Mouse (Mus musculus): ENCODE data around the gene Fbxo3.
"Not testable (repeated sequence)": the region's sequence is repeated elsewhere in the genome, so short reads cannot be mapped to it uniquely, and the experiment has no call there.

Fbxo3 gene

DNA sequence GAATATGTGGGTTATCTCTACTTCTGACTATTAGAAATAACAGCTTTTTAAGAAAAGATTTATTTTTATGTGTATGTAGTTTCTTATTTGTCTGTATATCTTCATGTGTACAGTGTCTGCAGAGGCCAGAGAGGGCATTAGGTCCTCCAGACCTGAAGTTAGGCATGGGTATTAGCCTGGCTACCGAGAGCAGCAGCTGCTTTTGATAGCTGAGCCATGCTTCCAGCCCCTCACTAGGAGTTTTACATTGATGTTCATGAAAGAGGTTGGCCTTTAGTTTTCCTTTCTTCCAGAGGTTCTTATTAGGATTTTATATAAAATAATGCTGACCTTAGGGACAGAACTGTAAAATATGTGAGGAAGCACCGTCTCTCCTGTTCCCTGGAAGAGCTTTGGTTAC is 10.7 kb downstream of the Fbxo3 start:
- no peak for DNase-seq

DNA sequence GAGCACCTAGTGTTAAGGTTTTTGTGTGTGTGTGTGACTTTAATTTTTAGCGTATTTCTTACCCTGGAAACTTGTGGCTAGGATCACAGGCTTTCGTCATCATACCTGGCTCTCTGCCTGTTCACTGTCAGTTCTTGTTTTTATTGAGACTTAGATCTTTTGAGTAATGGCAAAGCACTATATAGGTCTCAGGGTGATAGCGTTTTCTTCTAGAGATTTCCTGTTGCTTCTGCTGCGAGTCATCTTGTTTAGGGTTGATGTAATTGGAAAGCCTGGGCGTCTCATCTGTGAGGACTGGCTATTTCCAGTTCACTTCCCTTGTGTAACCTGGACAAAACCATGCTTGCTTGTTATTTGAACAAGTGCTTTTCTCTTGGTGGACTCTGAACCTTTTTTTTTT is 14.1 kb downstream of the Fbxo3 start:
- no peak for DNase-seq

DNA sequence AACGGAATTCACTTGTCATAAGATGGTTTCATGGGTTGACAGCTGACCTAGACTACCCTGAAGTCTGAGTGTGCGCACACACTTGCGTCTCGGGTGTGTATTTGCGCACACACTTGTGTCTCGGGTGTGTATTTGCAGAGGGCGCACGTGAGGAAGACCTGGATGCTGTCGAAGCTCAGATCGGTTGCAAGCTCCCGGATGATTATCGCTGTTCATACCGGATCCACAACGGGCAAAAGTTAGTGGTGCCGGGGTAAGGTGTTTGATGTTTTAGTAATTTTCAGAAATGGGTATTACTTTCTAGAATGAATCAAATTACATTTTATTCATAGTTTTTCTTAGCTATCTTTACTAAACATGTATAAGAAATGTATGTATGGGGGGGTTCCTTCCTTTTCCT is 15.2 kb downstream of the Fbxo3 start:
- DNase-seq = no peak

DNA sequence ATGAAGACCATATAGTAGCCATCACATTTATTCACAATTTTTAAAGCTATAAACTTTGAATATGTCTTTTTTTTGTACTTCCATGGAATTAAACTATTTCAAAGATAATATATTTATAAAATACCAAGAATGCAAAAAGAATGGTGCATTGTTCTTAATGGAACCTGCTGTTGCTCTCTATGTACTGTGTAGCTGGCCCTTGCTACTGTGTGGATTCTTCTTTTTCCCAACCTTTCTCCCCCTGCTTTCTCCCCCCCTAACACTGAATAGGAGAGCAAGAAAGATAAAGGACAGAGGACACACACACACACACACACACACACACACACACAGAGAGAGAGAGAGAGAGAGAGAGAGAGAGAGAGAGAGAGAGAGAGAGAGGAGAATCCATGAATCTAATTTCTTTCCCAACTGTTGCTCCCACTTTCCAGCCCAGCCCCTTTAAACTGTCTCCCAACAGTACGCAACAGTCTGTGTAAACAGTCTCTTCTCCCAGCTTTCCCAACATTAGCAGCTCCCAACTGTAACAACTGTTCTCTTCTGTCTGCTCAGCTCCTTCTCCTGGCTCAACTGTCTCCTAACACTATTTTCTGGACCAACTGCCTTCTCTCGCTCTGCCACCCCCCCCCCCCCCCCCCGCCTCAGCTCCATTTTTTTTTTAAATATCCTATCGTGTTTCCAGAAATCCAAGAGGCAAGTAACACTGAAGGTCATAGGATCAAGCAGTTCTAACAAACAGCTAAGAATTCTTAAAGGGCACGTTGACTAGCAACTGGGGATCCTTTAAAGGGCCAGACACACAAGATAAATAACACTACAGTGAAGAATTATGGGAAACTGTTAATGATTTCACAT is 16.3 kb downstream of the Fbxo3 start:
- DNase-seq = no peak

DNA sequence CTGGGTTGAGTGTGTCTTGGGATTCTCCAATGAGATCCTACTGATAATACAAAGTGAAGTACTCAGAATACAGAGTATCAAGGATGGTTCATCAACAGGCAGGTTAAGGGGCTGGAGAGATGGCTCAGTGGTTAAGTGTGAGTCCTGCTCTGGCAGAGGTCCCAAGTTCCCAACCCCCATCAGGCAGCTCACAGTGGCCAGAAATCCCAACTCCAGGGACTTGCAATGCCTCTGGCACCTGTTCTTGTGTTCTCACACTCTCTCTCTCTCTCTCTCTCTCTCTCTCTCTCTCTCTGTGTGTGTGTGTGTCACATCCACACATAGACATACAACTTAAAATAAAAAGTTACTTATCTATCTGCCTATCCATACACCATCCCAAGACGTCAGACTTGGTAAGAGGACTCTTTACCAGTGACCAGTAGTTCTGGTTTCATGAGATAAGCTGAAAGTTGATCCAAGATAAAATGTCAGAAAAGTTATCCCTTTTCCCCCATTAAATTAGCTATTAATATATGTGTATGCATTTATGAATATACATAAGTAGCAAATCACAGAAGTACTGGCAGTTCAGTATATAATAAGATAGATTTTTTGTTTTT is 17.1 kb downstream of the Fbxo3 start:
- no peak for DNase-seq

DNA sequence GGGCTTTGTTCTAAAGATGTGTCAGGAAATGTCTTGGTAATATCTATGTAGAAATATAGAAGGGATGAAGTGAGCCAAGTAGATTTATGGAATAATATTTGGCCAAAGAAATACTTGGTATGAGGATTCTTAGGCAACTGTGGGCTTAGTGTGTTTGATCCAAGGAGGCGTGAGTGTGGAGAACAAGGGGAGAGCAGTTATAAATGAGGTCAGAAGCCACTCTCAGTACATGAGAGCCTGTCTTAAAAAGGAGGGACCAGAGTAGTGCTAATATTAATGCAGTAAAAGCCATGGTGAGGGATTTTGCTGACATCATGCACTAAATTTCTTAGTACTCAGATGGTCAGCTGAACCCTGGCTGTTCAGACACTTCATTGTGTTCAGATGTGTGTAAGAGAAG is 30.9 kb downstream of the Fbxo3 start:
- no peak for DNase-seq

DNA sequence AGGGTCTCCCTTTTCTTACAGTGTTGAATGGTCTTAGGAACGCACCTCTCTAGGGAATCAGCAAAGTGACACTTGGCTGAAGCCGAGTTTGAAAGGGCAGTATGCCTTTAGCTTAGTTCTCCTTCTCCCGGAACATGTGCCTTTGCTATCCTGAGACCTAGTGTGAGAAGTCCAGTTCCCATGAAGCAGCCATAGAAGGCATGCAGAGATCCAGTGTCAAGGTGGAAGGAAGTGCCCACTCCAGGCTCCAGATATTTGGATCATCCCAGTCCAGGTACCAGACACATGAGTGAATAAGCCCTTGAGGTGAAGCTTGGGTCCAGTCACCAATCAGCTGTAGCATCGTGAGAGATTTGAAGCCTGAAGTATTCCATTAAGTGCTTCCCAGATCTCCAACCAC is 31.4 kb downstream of the Fbxo3 start:
- no peak for DNase-seq

DNA sequence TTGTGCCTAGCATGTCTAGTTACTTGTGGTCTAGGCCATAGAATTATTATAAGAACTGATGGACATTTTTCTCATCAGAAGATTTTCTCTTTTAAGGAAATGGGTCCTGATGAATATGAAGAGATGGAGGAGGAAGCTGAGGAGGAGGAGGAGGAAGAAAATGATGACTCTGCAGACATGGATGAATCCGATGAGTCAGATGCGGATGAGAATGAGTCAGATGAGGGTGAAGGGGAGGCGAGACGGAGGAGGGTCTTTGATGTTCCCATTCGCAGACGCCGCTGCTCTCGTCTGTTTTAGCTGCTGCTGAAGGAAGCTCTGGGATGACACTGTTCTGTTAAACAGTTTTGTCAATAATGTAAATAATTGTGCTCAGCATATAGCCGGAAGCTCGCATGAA is 32.3 kb downstream of the Fbxo3 start:
- DNase-seq = no peak

DNA sequence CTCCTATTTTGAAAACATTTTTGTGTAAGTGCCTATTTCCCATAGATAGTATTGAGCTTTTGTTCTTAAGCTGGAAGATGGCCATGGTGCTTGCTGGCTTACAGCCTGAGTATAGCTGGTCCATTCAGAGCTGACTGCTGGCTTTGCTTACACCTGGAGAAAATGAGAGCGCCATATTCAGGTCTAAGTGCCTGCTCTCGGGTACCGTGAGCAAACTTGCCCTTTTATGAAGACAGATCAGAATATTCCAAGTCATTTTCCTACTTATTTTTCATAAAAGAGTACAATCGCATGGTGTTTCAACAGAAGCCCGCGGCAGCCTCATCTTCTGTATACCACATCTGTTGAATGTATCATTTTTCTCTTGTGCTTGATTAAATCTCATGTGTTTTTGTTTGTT is 33.5 kb downstream of the Fbxo3 start:
- no peak for DNase-seq

DNA sequence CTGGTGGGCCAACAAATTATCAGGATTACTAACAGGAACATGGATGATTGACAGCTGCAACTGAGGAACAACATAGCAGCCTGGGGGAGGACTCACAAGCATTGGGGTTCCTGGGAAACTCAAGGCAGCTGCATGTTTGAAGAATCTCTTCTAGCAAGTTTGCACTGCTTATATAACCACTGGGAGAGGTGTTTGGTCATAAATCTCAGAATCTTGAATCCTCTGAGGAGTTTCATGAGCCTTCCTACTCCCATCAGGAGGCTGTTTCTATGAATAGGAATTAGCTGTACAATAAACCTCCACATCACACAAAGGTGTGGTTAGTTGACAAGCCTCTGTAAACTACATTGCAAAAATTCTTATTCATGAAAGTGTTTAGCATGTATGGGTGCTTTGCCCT is 35.1 kb downstream of the Fbxo3 start:
- DNase-seq = no peak

DNA sequence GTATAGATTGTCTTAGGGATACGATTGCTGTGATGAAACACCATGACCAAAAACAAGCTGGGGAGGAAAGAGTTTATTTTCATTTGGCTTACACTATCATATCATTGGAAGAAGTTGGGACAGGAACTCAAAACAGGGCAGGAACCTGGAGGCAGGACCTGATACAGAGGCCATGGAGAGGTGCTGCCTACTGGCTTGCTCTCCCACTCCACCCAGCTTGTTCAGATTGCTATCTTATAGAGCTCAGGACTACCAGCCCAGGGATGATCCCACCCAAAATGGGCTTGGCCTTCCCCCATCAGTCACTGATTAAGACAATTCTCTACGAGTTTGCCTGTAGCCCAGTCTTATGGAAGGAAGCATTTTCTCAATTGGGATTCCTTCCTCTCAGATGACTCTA is 36.6 kb downstream of the Fbxo3 start:
- DNase-seq = no peak

DNA sequence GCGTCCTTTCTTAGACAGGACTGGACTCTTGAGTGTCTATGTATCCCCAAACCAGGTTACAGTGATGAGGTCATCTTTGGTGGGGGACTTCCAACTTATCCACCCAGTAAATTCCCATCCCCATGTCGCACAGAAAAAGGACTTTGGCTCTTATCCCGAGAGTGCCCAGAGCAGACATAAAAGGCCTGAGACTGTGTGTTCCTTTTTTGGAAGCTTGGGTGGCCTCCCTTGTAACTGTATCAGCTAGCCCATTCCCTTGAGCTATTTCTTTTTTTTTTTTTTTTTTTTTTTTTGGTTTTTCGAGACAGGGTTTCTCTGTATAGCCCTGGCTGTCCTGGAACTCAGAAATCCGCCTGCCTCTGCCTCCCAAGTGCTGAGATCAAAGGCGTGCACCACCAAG is 38.0 kb downstream of the Fbxo3 start, which contains the start of gene Gm10912:
Gm10912 (plus strand) TSS at position 301 of the 400 bp plus-strand sequence.
- not testable (repeated sequence) for DNase-seq

DNA sequence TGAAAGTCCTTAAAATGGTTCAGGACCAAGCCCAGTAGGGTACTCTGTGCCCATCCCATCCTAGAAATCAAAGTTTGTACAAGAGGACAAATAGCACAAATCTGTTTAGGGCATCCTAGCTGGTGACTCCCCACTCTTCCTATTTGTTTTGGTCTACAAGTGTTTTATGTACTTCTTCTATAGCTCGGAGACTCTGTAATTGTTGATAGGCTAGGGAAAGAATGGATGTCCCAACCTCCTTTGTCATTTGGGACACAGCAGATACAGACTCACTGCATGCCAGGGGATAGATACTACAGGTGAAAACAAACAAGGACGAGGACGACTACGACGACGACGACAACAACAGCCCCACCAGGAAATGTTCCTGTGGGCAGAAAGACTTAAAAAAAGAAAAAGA is 40.9 kb downstream of the Fbxo3 start, which contains the start of gene Gm10799:
Gm10799 (minus strand) TSS at position 101 of the 400 bp plus-strand sequence.
- DNase-seq = not testable (repeated sequence)

DNA sequence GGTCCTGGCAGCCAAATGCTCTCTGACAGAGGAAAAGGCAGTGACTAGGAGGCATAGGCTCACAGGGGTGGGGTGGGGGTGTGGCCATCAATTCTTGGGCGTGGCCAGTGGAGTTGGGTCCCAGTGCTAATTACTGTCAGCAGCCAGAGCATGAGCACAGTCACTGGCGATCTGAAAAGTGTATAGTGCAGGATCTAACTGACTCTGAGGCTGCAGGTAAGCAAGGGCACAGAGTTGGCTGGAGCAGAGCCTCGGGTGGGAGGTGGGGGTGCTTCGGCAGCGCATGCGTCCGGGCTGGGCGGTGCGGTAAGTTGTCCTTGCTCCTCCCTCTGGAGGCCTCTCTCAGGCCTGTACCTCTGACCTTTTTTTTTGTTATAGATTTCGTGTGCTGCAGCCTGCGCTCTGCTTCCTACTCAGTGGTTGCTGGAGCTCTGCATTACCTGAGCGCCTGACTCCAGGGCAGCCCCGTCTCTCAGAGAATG is 42.2 kb downstream of the Fbxo3 start, which contains the start of gene Cd59b:
Cd59b (plus strand) TSS at position 146 of the 482 bp plus-strand sequence.
- peak; percentile 22 for DNase-seq

DNA sequence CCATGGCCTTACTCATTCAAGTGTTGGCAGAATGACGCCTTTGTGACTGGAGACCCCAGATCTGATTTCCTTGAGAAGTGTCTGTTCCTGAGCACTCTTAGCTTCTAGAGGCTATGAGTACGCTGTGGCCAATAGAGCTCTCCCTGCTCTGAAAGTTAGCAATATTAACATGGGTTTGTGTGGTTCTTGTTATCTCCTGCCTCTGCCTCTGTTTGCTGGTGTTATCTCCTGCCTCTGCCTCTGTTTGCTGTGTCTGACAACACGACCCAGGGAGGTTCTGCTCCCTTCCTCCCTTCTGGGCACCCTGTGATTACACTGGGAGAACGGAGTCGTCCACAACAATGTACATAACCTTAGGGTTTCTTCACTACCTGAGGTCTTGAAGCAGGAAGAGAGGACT is 50.8 kb downstream of the Fbxo3 start:
- DNase-seq = not testable (repeated sequence)

DNA sequence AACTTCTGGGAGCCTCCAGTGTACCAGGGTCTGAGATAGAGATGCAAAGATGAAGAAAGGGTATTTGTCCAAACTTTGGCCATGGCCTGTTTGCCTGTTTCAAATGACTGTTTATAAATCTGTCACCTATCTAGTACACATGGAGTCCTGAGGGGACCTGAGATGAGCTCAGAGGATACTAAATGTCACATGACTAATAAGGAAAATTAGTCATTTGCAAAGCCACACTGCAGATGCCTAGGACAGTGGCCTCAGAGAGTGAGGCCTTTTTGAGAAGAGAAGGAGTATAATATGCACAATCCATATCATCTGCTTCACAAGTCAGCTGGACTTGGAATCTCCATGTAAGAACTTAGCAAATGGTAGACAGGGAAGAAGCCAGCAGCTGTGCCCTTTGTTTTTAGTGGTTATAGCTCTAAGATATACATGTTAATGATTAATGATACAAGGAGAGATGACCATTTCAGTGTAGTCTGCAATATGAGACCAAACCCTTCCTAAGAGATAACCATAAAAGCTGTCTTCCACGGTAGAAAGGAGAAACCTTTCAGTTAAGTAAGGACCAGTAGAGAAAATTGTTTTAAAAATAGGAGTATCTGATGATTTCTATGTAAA is 54.0 kb downstream of the Fbxo3 start:
- not testable (repeated sequence) for DNase-seq

DNA sequence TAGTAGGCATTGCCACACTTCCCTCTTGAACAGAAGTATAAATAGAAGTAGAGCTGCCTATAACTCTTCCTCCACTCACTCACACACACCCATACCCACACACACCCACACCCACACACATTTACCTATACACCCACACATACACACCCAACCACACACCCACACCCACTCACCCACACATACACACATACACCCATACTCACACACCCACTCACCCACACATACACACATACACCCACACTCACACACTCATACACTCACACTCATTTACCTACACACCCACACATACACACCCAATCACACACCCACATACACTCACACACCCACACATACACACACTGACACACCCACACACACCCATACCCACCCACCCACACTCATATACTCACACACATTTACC is 55.0 kb downstream of the Fbxo3 start:
- no peak for DNase-seq

DNA sequence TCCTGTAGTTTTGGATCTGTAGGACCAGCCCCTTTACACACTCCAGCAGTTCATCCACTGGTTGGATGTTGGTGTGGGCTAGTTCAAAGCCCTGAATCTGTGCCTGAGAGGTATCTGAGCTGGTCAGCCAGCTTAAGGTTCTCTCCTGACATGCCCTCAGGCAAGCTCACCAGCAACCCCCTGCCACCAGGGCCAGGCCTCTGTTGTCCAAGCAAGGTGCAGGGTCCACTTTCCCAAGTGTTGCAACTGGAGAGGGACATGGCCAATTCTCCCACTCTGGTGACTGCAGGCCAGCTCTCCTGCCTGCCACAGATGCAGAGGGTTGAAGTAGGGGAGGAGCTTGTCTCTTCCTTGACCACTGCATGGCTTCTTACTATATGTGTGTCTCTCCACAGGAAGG is 56.5 kb downstream of the Fbxo3 start:
- DNase-seq = not testable (repeated sequence)

DNA sequence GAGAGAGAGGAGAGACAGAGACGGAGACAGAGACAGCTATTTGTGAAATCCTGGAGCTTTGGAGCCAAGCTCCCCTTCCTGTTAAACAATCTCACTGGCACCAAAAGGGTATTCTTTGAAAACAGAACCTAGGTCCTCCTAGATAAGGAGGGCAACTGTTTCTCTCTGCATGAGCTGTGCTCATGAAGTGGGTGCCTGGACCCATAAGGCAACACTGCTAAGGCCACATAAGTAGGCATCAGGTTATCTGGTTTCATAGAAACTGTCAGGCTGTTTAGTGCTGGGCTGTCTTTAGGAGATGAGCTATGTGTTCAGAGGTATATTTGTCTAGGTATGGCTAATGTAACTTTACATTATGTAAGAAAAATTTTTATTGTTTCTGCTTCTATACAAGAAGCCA is 60.0 kb downstream of the Fbxo3 start:
- not testable (repeated sequence) for DNase-seq

DNA sequence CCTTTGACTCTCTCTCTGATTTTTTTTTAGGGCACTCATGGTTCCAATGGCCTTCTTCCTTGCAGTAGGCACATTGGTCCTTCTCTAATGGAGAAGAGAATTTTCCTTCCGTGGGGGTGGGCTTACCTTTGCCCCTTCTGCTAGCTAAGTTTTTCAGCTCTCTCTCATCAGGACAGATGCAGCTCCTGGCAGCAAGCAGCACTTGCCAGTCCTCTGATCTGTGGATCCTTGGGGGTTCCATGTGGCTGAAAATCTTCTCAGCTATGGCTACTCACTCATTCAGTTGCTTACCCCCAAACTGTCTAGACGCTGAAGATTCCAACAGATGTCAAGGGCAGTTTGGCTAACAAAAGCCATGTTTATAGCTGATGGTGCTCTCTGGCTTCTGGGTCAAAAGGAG is 65.8 kb downstream of the Fbxo3 start:
- no peak for DNase-seq

DNA sequence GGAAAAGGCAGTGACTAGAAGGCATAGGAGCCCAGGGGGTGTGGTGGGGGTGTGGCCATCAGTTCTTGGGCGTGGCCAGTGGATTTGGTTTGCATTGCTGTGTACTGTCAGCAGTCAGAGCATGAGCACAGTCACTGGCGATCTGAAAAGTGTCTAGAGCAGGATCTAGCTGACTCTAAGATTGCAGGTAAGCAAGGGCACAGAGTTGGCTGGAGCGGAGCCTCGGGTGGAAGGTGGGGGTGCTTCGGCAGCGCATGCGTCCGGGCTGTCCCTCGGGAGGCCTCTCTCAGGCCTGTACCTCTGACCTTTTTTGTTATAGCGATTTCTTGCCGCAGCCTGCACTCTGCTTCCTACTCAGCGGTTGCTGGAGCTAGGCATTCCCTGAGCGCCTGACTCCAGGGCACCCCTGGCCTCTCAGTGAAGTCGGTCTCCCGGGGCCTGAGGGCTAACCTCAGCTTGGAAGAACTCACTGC is 68.3 kb downstream of the Fbxo3 start, which contains the start of gene Cd59a:
Cd59a (plus strand) TSS at position 61 of the 473 bp plus-strand sequence.
- DNase-seq = peak; percentile 64

DNA sequence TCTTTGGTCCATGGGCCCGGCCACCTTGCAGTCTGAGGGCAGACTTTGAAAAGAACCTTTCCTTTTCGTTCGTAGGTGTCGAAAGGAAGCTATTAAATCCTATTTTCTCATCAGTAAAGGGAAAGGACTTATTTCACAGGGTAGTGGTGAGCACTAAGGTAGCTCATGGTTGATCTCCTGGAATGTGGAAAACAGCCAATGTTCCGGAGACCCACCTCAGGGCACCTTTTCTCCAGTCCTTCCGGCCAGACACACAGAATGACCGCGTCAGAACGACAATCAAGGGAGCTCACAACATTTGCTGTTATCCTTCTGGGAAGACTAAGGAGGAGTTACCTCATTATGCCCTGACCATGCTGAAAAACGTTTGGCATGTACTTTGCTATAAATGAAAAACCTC is 68.7 kb downstream of the Fbxo3 start:
- DNase-seq = no peak

DNA sequence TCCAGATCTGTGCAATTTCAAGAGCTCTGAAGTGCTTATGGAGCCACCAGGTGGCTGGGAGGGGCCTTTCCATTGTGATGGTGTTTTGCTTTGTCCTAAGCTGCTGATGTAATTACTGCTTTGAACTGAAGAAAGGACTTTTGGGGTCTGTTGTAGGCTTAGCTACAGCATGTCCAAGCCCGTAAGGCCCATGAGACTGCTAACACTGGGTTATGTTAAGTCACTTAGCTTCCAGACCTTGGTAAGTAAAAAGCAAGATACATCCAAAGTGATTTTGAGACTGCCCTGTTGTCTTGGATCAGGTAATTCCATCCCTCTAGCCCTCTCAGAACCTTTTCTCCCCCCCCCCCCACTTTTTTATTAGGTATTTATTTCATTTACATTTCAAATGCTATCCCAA is 69.3 kb downstream of the Fbxo3 start:
- not testable (repeated sequence) for DNase-seq

Measured in cerebellum, adult 11 months (tissue).